Mouse (Mus musculus): ENCODE measurements around the gene Nfkb2. TPM values are rescaled to one million over a fixed set of nuclear protein-coding genes. Genes with fewer than 3 reads are reported as not detected.

The Nfkb2 gene
- polyA plus RNA-seq, 1 experiment, result 24.3 TPM

- no peak overlapping the region for H3K27ac ChIP-seq (ENCODE audit: control insufficient read depth, insufficient read depth, low read depth, low read length, poor library complexity)
- no peaks in the 10 kb centered on the region for H3K4me1 ChIP-seq (ENCODE audit: control insufficient read depth, insufficient read depth, low read length)
- TF ChIP-seq CTCF (IDR thresholded peaks at IDR 0.05; ENCODE audit: control insufficient read depth, insufficient read depth, low read length), result no peak
- TF ChIP-seq POLR2A (IDR thresholded peaks at IDR 0.05; ENCODE audit: borderline replicate concordance, control insufficient read depth, low read depth, low read length), result no peak
- no peak overlapping the region for H3K4me3 ChIP-seq (replicated peaks; ENCODE audit: control insufficient read depth, low read depth, low read length)
- WGBS, result 74% methylated on average over 11 of the region's 11 CpGs
These were observed 18.2 kb downstream of the Nfkb2 start for GRCm38 (mm10) chr19:46322144-46322995.

- Histone ChIP-seq H3K4me1 (ENCODE audit: control insufficient read depth, insufficient read depth, low read length) (peaks cover 2% of the 10 kb centered on the region; the same call in 1 of the 2 replicates), H3K4me3 (replicated peaks; ENCODE audit: control insufficient read depth, low read depth, low read length) (no peak overlapping the region), H3K27ac (ENCODE audit: control insufficient read depth, insufficient read depth, low read depth, low read length, poor library complexity) (no peak overlapping the region)
- 72% methylated on average over 13 of the region's 13 CpGs for WGBS
- TF ChIP-seq CTCF (IDR thresholded peaks at IDR 0.05; ENCODE audit: control insufficient read depth, insufficient read depth, low read length), result no peak
- no peak for TF ChIP-seq POLR2A (IDR thresholded peaks at IDR 0.05; ENCODE audit: borderline replicate concordance, control insufficient read depth, low read depth, low read length)
These were observed 19.0 kb downstream of the Nfkb2 start for GRCm38 (mm10) chr19:46322996-46323572.

- Histone ChIP-seq H3K4me1 (ENCODE audit: control insufficient read depth, insufficient read depth, low read length) (peaks cover 2% of the 10 kb centered on the region; the same call in 1 of the 2 replicates), H3K27ac (ENCODE audit: control insufficient read depth, insufficient read depth, low read depth, low read length, poor library complexity) (no peak overlapping the region), H3K4me3 (replicated peaks; ENCODE audit: control insufficient read depth, low read depth, low read length) (no peak overlapping the region)
- no peak for TF ChIP-seq CTCF (IDR thresholded peaks at IDR 0.05; ENCODE audit: control insufficient read depth, insufficient read depth, low read length)
- no peak for TF ChIP-seq POLR2A (IDR thresholded peaks at IDR 0.05; ENCODE audit: borderline replicate concordance, control insufficient read depth, low read depth, low read length)
- 71% methylated on average over 5 of the region's 5 CpGs for WGBS
These were observed 19.6 kb downstream of the Nfkb2 start for GRCm38 (mm10) chr19:46323716-46324115.

GRCm38 (mm10) chr19:46324366-46324765, 20.2 kb downstream of the Nfkb2 start:
- TF ChIP-seq POLR2A (IDR thresholded peaks at IDR 0.05; ENCODE audit: borderline replicate concordance, control insufficient read depth, low read depth, low read length) (no peak), CTCF (IDR thresholded peaks at IDR 0.05; ENCODE audit: control insufficient read depth, insufficient read depth, low read length) (no peak)
- Histone ChIP-seq H3K4me1 (ENCODE audit: control insufficient read depth, insufficient read depth, low read length) (peaks cover 3% of the 10 kb centered on the region; the same call in 1 of the 2 replicates), H3K27ac (ENCODE audit: control insufficient read depth, insufficient read depth, low read depth, low read length, poor library complexity) (no peak overlapping the region), H3K4me3 (replicated peaks; ENCODE audit: control insufficient read depth, low read depth, low read length) (no peak overlapping the region)
- 76% methylated on average over 11 of the region's 11 CpGs for WGBS

GRCm38 (mm10) chr19:46324918-46325317, 20.8 kb downstream of the Nfkb2 start:
- H3K27ac ChIP-seq (ENCODE audit: control insufficient read depth, insufficient read depth, low read depth, low read length, poor library complexity), result no peak overlapping the region
- WGBS, result 72% methylated on average over 5 of the region's 5 CpGs
- no peak overlapping the region for H3K4me3 ChIP-seq (replicated peaks; ENCODE audit: control insufficient read depth, low read depth, low read length)
- TF ChIP-seq CTCF (IDR thresholded peaks at IDR 0.05; ENCODE audit: control insufficient read depth, insufficient read depth, low read length), result no peak
- TF ChIP-seq POLR2A (IDR thresholded peaks at IDR 0.05; ENCODE audit: borderline replicate concordance, control insufficient read depth, low read depth, low read length), result no peak
- peaks cover 4% of the 10 kb centered on the region; the same call in 1 of the 2 replicates for H3K4me1 ChIP-seq (ENCODE audit: control insufficient read depth, insufficient read depth, low read length)

GRCm38 (mm10) chr19:46326019-46326755, 22.1 kb downstream of the Nfkb2 start:
- Histone ChIP-seq H3K4me1 (ENCODE audit: control insufficient read depth, insufficient read depth, low read length) (peaks cover 4% of the 10 kb centered on the region; the same call in 1 of the 2 replicates), H3K27ac (ENCODE audit: control insufficient read depth, insufficient read depth, low read depth, low read length, poor library complexity) (no peak overlapping the region), H3K4me3 (replicated peaks; ENCODE audit: control insufficient read depth, low read depth, low read length) (no peak overlapping the region)
- WGBS, result 18% methylated on average over 29 of the region's 29 CpGs
- TF ChIP-seq CTCF (IDR thresholded peaks at IDR 0.05; ENCODE audit: control insufficient read depth, insufficient read depth, low read length), result no peak
- no peak for TF ChIP-seq POLR2A (IDR thresholded peaks at IDR 0.05; ENCODE audit: borderline replicate concordance, control insufficient read depth, low read depth, low read length)

GRCm38 (mm10) chr19:46326756-46327305, 22.7 kb downstream of the Nfkb2 start, which contains the start of gene Psd:
Gene Psd, minus strand, starts transcription at chr19:46327156.
- Histone ChIP-seq H3K4me1 (ENCODE audit: control insufficient read depth, insufficient read depth, low read length) (peaks cover 4% of the 10 kb centered on the region; the same call in 1 of the 2 replicates), H3K27ac (ENCODE audit: control insufficient read depth, insufficient read depth, low read depth, low read length, poor library complexity) (peak within 1 kb of the TSS; percentile 94), H3K4me3 (replicated peaks; ENCODE audit: control insufficient read depth, low read depth, low read length) (peak within 1 kb of the TSS; percentile 99)
- TF ChIP-seq CTCF (IDR thresholded peaks at IDR 0.05; ENCODE audit: control insufficient read depth, insufficient read depth, low read length), result no peak
- no peak for TF ChIP-seq POLR2A (IDR thresholded peaks at IDR 0.05; ENCODE audit: borderline replicate concordance, control insufficient read depth, low read depth, low read length)
- under 1% methylated on average over 35 of the region's 35 CpGs for whole genome bisulfite sequencing
